In genomic region chr4:154996572-154997154, GRCm38 (mm10) we compare ENCODE assay signal across 10 mouse cellular contexts. TPM values are rescaled to one million over a fixed set of nuclear protein-coding genes. Genes with fewer than 3 reads are reported as not detected.
DNase-seq lines count a peak whose midpoint lies in the region; TF ChIP-seq lines count a peak whose summit lies in the region.
"Had no signal": no experiment of that assay in that cellular context is flagged by ENCODE, and none has a peak within 500 bp of the region (broad histone marks: within the 10 kb centered on the region; RNA-seq: fewer than 3 reads in every experiment).

No protein-coding gene starts in this region.

- no peak for TF ChIP-seq CTCF in thymus, adult 2 months (IDR thresholded peaks at IDR 0.05; ENCODE audit: borderline replicate concordance, control insufficient read depth, extremely low read depth, insufficient read depth, low read length, poor library complexity)

- no peaks in the 10 kb centered on the region for H3K27me3 ChIP-seq in thymus, adult 2 months (ENCODE audit: control insufficient read depth, insufficient read depth, low read length)

- no peaks in the 10 kb centered on the region for H3K36me3 ChIP-seq in thymus, adult 2 months (ENCODE audit: control insufficient read depth, insufficient read depth, low read length)

- 93% methylated on average over 8 of the region's 8 CpGs for WGBS in thymus, adult 2 months

- no peak for TF ChIP-seq POLR2A in thymus, adult 2 months (IDR thresholded peaks at IDR 0.05; ENCODE audit: control insufficient read depth, extremely low read depth, insufficient read depth, low read length, poor library complexity)

- peak; percentile 45 for DNase-seq in gastrocnemius, adult 18-20 months (ENCODE audit: low spot score)
- no peak for DNase-seq in gastrocnemius, postnatal 10 days
- DNase-seq in ovary, postnatal 36 days (ENCODE audit: low spot score) = peak; percentile 21
- DNase-seq in ovary, postnatal 14 days (ENCODE audit: low spot score) = no peak
- DNase-seq in kidney, postnatal 14 days = peak; percentile 58
- no peak for DNase-seq in thymus, adult 2 months
- no peak for DNase-seq in ovary, adult 18-20 months (ENCODE audit: low spot score)
- no peak for DNase-seq in frontal cortex, postnatal 14 days (ENCODE audit: low spot score in 2 of 2)
- DNase-seq: right cerebral cortex, postnatal 4 days had no signal

- H3K27ac ChIP-seq in thymus, adult 2 months (ENCODE audit: control insufficient read depth, insufficient read depth, low read length) = no peak overlapping the region

- no peak overlapping the region for H3K4me3 ChIP-seq in thymus, adult 2 months (ENCODE audit: control insufficient read depth, insufficient read depth, low read length)

- 0 out of 2 replicates have a peak, but pooled peaks cover 3% of the 10 kb centered on the region for H3K4me1 ChIP-seq in thymus, adult 2 months (replicated peaks; ENCODE audit: control insufficient read depth, insufficient read depth, low read length)

RNA-seq across cellular contexts. Expression of gene Pank4, which starts 32.7 kb away (rescaled TPM):
- 10 to 100 TPM; 31.9 to 35.6 TPM for total RNA-seq in gastrocnemius, adult 18-20 months (2021)
- 10 to 100 TPM; 26.1 to 28.7 TPM for total RNA-seq in gastrocnemius, postnatal 10 days (2021)
- polyA plus RNA-seq in thymus, adult 2 months (2012; rRNA removed) = 121 and 155 TPM in 2 replicates

RNA-seq across cellular contexts. Expression of gene Hes5, which starts 35.9 kb away (rescaled TPM):
- total RNA-seq in gastrocnemius, adult 18-20 months (2021) = not detected
- total RNA-seq in gastrocnemius, postnatal 10 days (2021) = under 1 TPM in 1 of 2 experiments, not detected in 1; 0.36 TPM
- polyA plus RNA-seq in thymus, adult 2 months (2012; rRNA removed) = 4.1 and 5.6 TPM in 2 replicates

RNA-seq across cellular contexts. Expression of gene Plch2, which starts 59.9 kb away (rescaled TPM):
- total RNA-seq in gastrocnemius, adult 18-20 months (2021) = under 1 TPM; 0.09 TPM
- total RNA-seq in gastrocnemius, postnatal 10 days (2021) = under 1 TPM; 0.09 to 0.14 TPM
- 7.6 and 10.0 TPM in 2 replicates for polyA plus RNA-seq in thymus, adult 2 months (2012; rRNA removed)
- total RNA-seq: megakaryocyte progenitor cell, adult 5-6 weeks had no signal

Comparison
In these comparisons a context has a peak if more than half of its experiments do, and no peak if none do; other contexts are left out.
1. DNase-seq: peak in gastrocnemius, adult 18-20 months (single experiment), ovary, postnatal 36 days (single experiment) and kidney, postnatal 14 days (single experiment); none in gastrocnemius, postnatal 10 days (single experiment), ovary, postnatal 14 days (single experiment), thymus, adult 2 months (single experiment), ovary, adult 18-20 months (single experiment) and frontal cortex, postnatal 14 days (0 of 2).